In genomic region chr16:30595835-30596557, GRCm38 (mm10) we compare ENCODE assay signal across 13 mouse cellular contexts. TPM values are rescaled to one million over a fixed set of nuclear protein-coding genes. Genes with fewer than 3 reads are reported as not detected.
DNase-seq lines count a peak whose midpoint lies in the region; ATAC-seq and TF ChIP-seq lines count a peak whose summit lies in the region.
"Had no signal": no experiment of that assay in that cellular context is flagged by ENCODE, and none has a peak within 500 bp of the region (broad histone marks: within the 10 kb centered on the region; RNA-seq: fewer than 3 reads in every experiment).

No protein-coding gene starts in this region.

- ATAC-seq in forebrain, embryonic 16.5 days, result peak; percentile 80
- ATAC-seq: intestine, postnatal 0 days had no signal

- H3K4me2 ChIP-seq in forebrain, embryonic 16.5 days (ENCODE audit: low read length), result 0 out of 2 replicates have a peak overlapping the region, but pooled peaks have one; percentile 16
- H3K4me2 ChIP-seq in myocyte (ENCODE audit: low read depth), result peak overlapping the region; percentile 93

- H3K27ac ChIP-seq in forebrain, embryonic 16.5 days (ENCODE audit: low read length), result peak overlapping the region; percentile 66
- H3K27ac ChIP-seq: embryonic facial prominence, embryonic 10.5 days; limb, embryonic 15.5 days had no signal

- TF ChIP-seq POLR2A in myocyte (IDR thresholded peaks at IDR 0.05; ENCODE audit: insufficient read length, low read depth), result no peak

- H3ac ChIP-seq in myocyte (ENCODE audit: control insufficient read depth, insufficient read length), result no peak overlapping the region

- peaks cover 14% of the 10 kb centered on the region for H3K27me3 ChIP-seq in forebrain, embryonic 16.5 days (replicated peaks; ENCODE audit: control insufficient read depth, insufficient read depth, low read length)
- H3K27me3 ChIP-seq in myocyte (ENCODE audit: control insufficient read depth, insufficient read depth, insufficient read length), result peaks cover 11% of the 10 kb centered on the region

- peak; percentile 48 to 50 for DNase-seq in left cerebral cortex, postnatal 10 days (ENCODE audit: extremely low spot score in 1 of 2, low spot score in 2 of 2)
- DNase-seq in left cerebral cortex, adult 9 months (ENCODE audit: low spot score in 2 of 2), result no peak
- DNase-seq in right cerebral cortex, postnatal 25 days, result peak; percentile 28
- DNase-seq in right cerebral cortex, postnatal 14 days, result no peak
- DNase-seq in yolk sac, embryonic 10.5 days (ENCODE audit: low spot score), result no peak
- no peak for DNase-seq in spleen, postnatal 10 days (ENCODE audit: low spot score in 2 of 2)
- DNase-seq: adrenal gland, postnatal 14 days; heart, postnatal 36 days had no signal

- peaks cover 36% of the 10 kb centered on the region for H3K4me1 ChIP-seq in forebrain, embryonic 16.5 days (replicated peaks; ENCODE audit: control insufficient read depth, insufficient read depth, low read length)

- H3K36me3 ChIP-seq in forebrain, embryonic 16.5 days (ENCODE audit: control insufficient read depth, insufficient read depth), result no peaks in the 10 kb centered on the region
- H3K36me3 ChIP-seq in myocyte (ENCODE audit: control insufficient read depth, insufficient read depth), result no peaks in the 10 kb centered on the region
- H3K36me3 ChIP-seq: embryonic facial prominence, embryonic 10.5 days; limb, embryonic 15.5 days had no signal

- intact Hi-C loops in left cerebral cortex, postnatal 10 days (cut with DNase I), result loop anchor here (2.0 to 5.0 kb wide), 3 partner anchors 381 to 756 kb away; no protein-coding TSS in a partner anchor

- no peaks in the 10 kb centered on the region for H3K79me2 ChIP-seq in myocyte (ENCODE audit: control insufficient read depth, insufficient read depth)

- 18% methylated on average over 14 of the region's 14 CpGs for WGBS in forebrain, embryonic 16.5 days

- no peak overlapping the region for H3K9ac ChIP-seq in forebrain, embryonic 16.5 days (replicated peaks; ENCODE audit: low read depth, low read length)
- H3K9ac ChIP-seq: limb, embryonic 15.5 days had no signal

- no peaks in the 10 kb centered on the region for H3K9me3 ChIP-seq in forebrain, embryonic 16.5 days (ENCODE audit: control insufficient read depth, low read length)
- H3K9me3 ChIP-seq: embryonic facial prominence, embryonic 10.5 days; limb, embryonic 15.5 days had no signal

- no peak overlapping the region for H3K4me3 ChIP-seq in forebrain, embryonic 16.5 days (replicated peaks; ENCODE audit: low read length)
- H3K4me3 ChIP-seq in myocyte, result no peak overlapping the region
- H3K4me3 ChIP-seq: limb, embryonic 15.5 days had no signal

TF ChIP-seq in myocyte, 11 proteins besides CTCF, POLR2A, EP300 and RAD21:
- TF ChIP-seq MYOD1 (IDR thresholded peaks at IDR 0.05; ENCODE audit: control insufficient read depth in 1 of 3, insufficient read length in 2 of 3, low read depth in 2 of 3) (no peak), CEBPB (IDR thresholded peaks at IDR 0.05; ENCODE audit: insufficient read depth, poor library complexity, severe bottlenecking) (peak; percentile 53; the same call in 1 of the 2 replicates), MYOG (IDR thresholded peaks at IDR 0.05; ENCODE audit: control insufficient read depth in 1 of 3, insufficient read depth in 1 of 3, insufficient read length in 2 of 3, low read depth in 2 of 3) (no peak), SRF (IDR thresholded peaks at IDR 0.05; ENCODE audit: control insufficient read depth, insufficient read length, low read depth) (no peak), REST (IDR thresholded peaks at IDR 0.05; ENCODE audit: insufficient read depth, insufficient read length) (no peak), TCF3 (IDR thresholded peaks at IDR 0.05; ENCODE audit: insufficient read length, low read depth) (no peak)

RNA-seq across cellular contexts. Expression of gene Fam43a, which starts 3.5 kb away (rescaled TPM):
- 10 to 100 TPM; 11.5 to 15.3 TPM for total RNA-seq in left cerebral cortex, postnatal 10 days (2021)
- 11.3 and 12.4 TPM in 2 replicates for polyA plus RNA-seq in forebrain, embryonic 16.5 days (2015; fragmentation: Nextera tagmentation; extraction: Ambion mirVana)
- polyA plus RNA-seq in myocyte (2012; fragmentation: generic; extraction: Trizol), result 0.77 TPM

RNA-seq across cellular contexts. Expression of gene Lsg1, which starts 8.6 kb away (rescaled TPM):
- total RNA-seq in left cerebral cortex, postnatal 10 days (2021), result 10 to 100 TPM; 20.5 to 20.8 TPM
- polyA plus RNA-seq in forebrain, embryonic 16.5 days (2015; fragmentation: Nextera tagmentation; extraction: Ambion mirVana), result 61.1 and 63.1 TPM in 2 replicates
- polyA plus RNA-seq in myocyte (2012; fragmentation: generic; extraction: Trizol), result 26.2 TPM

RNA-seq across cellular contexts. Expression of gene Tmem44, which starts 45.4 kb away (rescaled TPM):
- total RNA-seq in left cerebral cortex, postnatal 10 days (2021), result 10 to 100 TPM; 66.6 to 73.0 TPM
- 92.5 and 106 TPM in 2 replicates for polyA plus RNA-seq in forebrain, embryonic 16.5 days (2015; fragmentation: Nextera tagmentation; extraction: Ambion mirVana)
- 1.1 TPM for polyA plus RNA-seq in myocyte (2012; fragmentation: generic; extraction: Trizol)

Comparison
In these comparisons a context has a peak if more than half of its experiments do, and no peak if none do; other contexts are left out.
1. DNase-seq: peak in left cerebral cortex, postnatal 10 days (2 of 2) and right cerebral cortex, postnatal 25 days (single experiment); none in left cerebral cortex, adult 9 months (0 of 2), right cerebral cortex, postnatal 14 days (single experiment), yolk sac, embryonic 10.5 days (single experiment) and spleen, postnatal 10 days (0 of 2).
2. RNA of gene Tmem44, which starts 45.4 kb away (polyA plus RNA-seq): 92.5 to 106 TPM in forebrain, embryonic 16.5 days; 1.1 TPM in myocyte (single experiment); every median in the first group is over 10 times any median in the second.